Mouse (Mus musculus): ENCODE data around the gene Fbxw15. TPM values are rescaled to one million over a fixed set of nuclear protein-coding genes. Genes with fewer than 3 reads are reported as not detected.
A peak's percentile ranks its signal among the peaks of the same experiment; 100 is the strongest.
"Not testable (repeated sequence)": the region's sequence is repeated elsewhere in the genome, so short reads cannot be mapped to it uniquely, and the experiment has no call there.

Fbxw15 gene
- polyA plus RNA-seq (2012; rRNA removed) = 0.02 TPM in 1 of 2 replicates, not detected in the other
- polyA plus RNA-seq (2014; fragmentation: Nextera tagmentation; extraction: Ambion mirVana) = not detected in 2 replicates

GRCm38 (mm10) chr9:109568162-109568561 lies at the start of gene Fbxw15:
Gene Fbxw15 (minus strand): TSS chr9:109568262.
- H3K4me3 ChIP-seq (ENCODE audit: insufficient read depth in 1 of 2, low read depth in 2 of 2, low read length in 2 of 2); H3K4me2 ChIP-seq (ENCODE audit: low read depth); H3K36me3 ChIP-seq (replicated peaks; ENCODE audit: control insufficient read depth, insufficient read depth, low read depth); H3K27me3 ChIP-seq (ENCODE audit: control insufficient read depth, insufficient read depth, low read length); H3K27ac ChIP-seq; H3K4me1 ChIP-seq (replicated peaks; ENCODE audit: control insufficient read depth in 2 of 2, insufficient read depth in 2 of 2, low read length in 1 of 2); H3K9ac ChIP-seq (replicated peaks); H3K9me3 ChIP-seq (ENCODE audit: control insufficient read depth, low read length); DNase-seq (ENCODE audit: low read depth in 3 of 3, low spot score in 3 of 3); ATAC-seq (ENCODE audit: insufficient read depth): not testable (repeated sequence)
- 70% methylated on average over 4 of the region's 4 CpGs for WGBS (ENCODE audit: insufficient replicate concordance)

DNA sequence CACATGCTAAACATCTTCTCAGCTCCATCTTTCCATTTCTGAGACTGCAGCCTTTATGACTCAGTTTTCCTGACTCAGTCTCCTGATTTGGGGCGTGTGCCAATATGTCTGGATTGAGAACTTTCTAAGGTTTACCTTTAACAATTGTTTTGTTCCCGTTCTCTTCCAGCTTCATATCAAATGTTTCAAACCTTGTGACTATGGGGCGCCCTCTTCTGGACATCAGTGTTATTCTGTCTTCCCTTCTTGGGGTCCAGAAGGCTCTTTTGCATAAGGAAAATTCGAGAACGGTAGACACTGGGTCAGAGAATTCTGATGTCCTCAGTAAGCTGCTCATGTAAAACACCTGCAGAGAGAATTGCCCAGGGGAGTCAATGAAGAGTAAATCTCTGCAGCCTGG lies 38.8 kb upstream of the Fbxw15 start:
- not testable (repeated sequence) for H3K4me2 ChIP-seq (ENCODE audit: low read depth); H3K27me3 ChIP-seq (ENCODE audit: control insufficient read depth, insufficient read depth, low read length); H3K27ac ChIP-seq; ATAC-seq (ENCODE audit: insufficient read depth); H3K9me3 ChIP-seq (ENCODE audit: control insufficient read depth, low read length); H3K36me3 ChIP-seq (replicated peaks; ENCODE audit: control insufficient read depth, insufficient read depth, low read depth); DNase-seq (ENCODE audit: low read depth in 3 of 3, low spot score in 3 of 3); H3K4me3 ChIP-seq (ENCODE audit: insufficient read depth in 1 of 2, low read depth in 2 of 2, low read length in 2 of 2); H3K9ac ChIP-seq (replicated peaks); H3K4me1 ChIP-seq (replicated peaks; ENCODE audit: control insufficient read depth in 2 of 2, insufficient read depth in 2 of 2, low read length in 1 of 2)
- 29% methylated on average over 5 of the region's 5 CpGs for WGBS (ENCODE audit: insufficient replicate concordance)

DNA sequence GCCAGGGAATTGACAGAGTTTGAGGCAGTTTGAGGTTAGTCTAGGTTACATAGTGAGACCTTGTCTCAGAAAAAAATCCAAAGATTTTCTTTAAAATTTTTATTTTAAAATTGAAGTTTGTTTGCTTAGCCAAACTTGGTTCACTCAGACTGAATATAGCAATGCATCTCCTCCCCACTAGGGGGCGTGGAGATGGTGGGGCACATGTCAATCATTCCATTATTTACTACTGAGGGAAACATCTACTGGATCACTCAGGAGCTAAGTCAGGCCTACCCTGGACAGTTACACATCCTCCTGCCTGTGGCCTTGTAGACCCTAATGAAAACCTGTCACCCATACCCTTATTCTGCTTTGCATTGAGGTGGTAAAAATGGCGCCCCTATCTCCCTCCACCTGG lies 34.1 kb upstream of the Fbxw15 start:
- H3K9me3 ChIP-seq (ENCODE audit: control insufficient read depth, low read length); DNase-seq (ENCODE audit: low read depth in 3 of 3, low spot score in 3 of 3); H3K36me3 ChIP-seq (replicated peaks; ENCODE audit: control insufficient read depth, insufficient read depth, low read depth); H3K4me2 ChIP-seq (ENCODE audit: low read depth); ATAC-seq (ENCODE audit: insufficient read depth); H3K27ac ChIP-seq; H3K4me1 ChIP-seq (replicated peaks; ENCODE audit: control insufficient read depth in 2 of 2, insufficient read depth in 2 of 2, low read length in 1 of 2); H3K4me3 ChIP-seq (ENCODE audit: insufficient read depth in 1 of 2, low read depth in 2 of 2, low read length in 2 of 2); H3K9ac ChIP-seq (replicated peaks); H3K27me3 ChIP-seq (ENCODE audit: control insufficient read depth, insufficient read depth, low read length): not testable (repeated sequence)
- TF ChIP-seq CTCF (IDR thresholded peaks at IDR 0.05; ENCODE audit: low read depth) = peak; percentile 53
- 47% methylated on average over 2 of the region's 2 CpGs for WGBS (ENCODE audit: insufficient replicate concordance)

GRCm38 (mm10) chr9:109597226-109597625 lies 29.2 kb upstream of the Fbxw15 start:
- Histone ChIP-seq H3K4me3 (ENCODE audit: insufficient read depth in 1 of 2, low read depth in 2 of 2, low read length in 2 of 2) (no peak overlapping the region), H3K36me3 (replicated peaks; ENCODE audit: control insufficient read depth, insufficient read depth, low read depth) (no peaks in the 10 kb centered on the region), H3K27ac (no peak overlapping the region), H3K27me3 (ENCODE audit: control insufficient read depth, insufficient read depth, low read length) (no peaks in the 10 kb centered on the region), H3K9ac (replicated peaks) (no peak overlapping the region), H3K4me1 (replicated peaks; ENCODE audit: control insufficient read depth in 2 of 2, insufficient read depth in 2 of 2, low read length in 1 of 2) (no peaks in the 10 kb centered on the region), H3K9me3 (ENCODE audit: control insufficient read depth, low read length) (no peaks in the 10 kb centered on the region), H3K4me2 (ENCODE audit: low read depth) (no peak overlapping the region)
- DNase-seq (ENCODE audit: low read depth in 3 of 3, low spot score in 3 of 3) (no peak), ATAC-seq (ENCODE audit: insufficient read depth) (no peak)
- no peak for TF ChIP-seq CTCF (IDR thresholded peaks at IDR 0.05; ENCODE audit: low read depth)
- TF ChIP-seq EP300 (IDR thresholded peaks at IDR 0.05; ENCODE audit: low read depth) = no peak

DNA sequence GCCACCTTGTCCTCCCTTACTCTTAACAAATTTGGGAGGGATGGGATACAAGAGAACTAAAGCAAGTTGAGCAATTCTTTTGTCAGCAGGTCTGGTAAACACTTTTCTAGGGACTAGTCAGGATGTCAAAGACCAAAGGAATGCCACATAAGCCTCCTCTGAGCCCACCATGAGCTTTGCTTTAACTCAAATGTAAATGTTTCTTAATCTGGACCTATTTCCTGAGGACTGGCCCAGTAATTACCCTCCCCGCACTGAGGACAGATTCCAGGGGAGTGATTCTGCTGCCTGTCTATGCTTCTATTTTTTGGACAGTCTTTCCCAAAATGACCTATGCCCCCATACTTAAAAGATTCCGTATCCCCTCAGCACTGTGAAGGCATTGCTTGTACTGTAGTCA lies 26.8 kb upstream of the Fbxw15 start:
- Histone ChIP-seq H3K4me1 (replicated peaks; ENCODE audit: control insufficient read depth in 2 of 2, insufficient read depth in 2 of 2, low read length in 1 of 2) (no peaks in the 10 kb centered on the region), H3K4me2 (ENCODE audit: low read depth) (no peak overlapping the region), H3K9me3 (ENCODE audit: control insufficient read depth, low read length) (no peaks in the 10 kb centered on the region), H3K27me3 (ENCODE audit: control insufficient read depth, insufficient read depth, low read length) (no peaks in the 10 kb centered on the region), H3K36me3 (replicated peaks; ENCODE audit: control insufficient read depth, insufficient read depth, low read depth) (no peaks in the 10 kb centered on the region), H3K27ac (no peak overlapping the region), H3K9ac (replicated peaks) (no peak overlapping the region), H3K4me3 (ENCODE audit: insufficient read depth in 1 of 2, low read depth in 2 of 2, low read length in 2 of 2) (no peak overlapping the region)
- ATAC-seq (ENCODE audit: insufficient read depth) (no peak), DNase-seq (ENCODE audit: low read depth in 3 of 3, low spot score in 3 of 3) (no peak)
- TF ChIP-seq CTCF (IDR thresholded peaks at IDR 0.05; ENCODE audit: low read depth) (no peak), EP300 (IDR thresholded peaks at IDR 0.05; ENCODE audit: low read depth) (no peak)
- 61% methylated on average over 2 of the region's 2 CpGs for WGBS (ENCODE audit: insufficient replicate concordance)

DNA sequence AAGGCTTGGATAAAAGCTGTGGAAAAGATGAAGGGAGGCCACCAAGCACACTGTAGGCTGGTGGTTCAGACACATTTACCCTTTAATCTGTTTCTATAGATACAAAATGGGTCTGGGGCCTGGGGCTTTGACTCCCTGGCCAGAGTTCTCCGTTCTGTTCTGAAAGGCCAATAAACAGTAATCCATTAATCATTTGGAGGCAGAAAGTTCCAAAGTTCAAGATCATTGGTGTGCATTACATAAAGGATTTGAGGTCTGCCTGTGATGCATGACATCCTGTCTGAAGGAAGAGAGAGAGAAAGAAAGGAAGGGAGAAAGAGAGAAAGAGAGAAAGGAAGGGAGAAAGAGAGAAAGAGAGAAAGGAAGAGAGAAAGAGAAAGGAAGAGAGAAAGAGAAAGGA lies 2.5 kb downstream of the Fbxw15 start:
- TF ChIP-seq CTCF (IDR thresholded peaks at IDR 0.05; ENCODE audit: low read depth) (no peak), EP300 (IDR thresholded peaks at IDR 0.05; ENCODE audit: low read depth) (no peak)
- H3K27me3 ChIP-seq (ENCODE audit: control insufficient read depth, insufficient read depth, low read length) = no peaks in the 10 kb centered on the region
- no peaks in the 10 kb centered on the region for H3K9me3 ChIP-seq (ENCODE audit: control insufficient read depth, low read length)
- no peak overlapping the region for H3K4me3 ChIP-seq (ENCODE audit: insufficient read depth in 1 of 2, low read depth in 2 of 2, low read length in 2 of 2)
- H3K27ac ChIP-seq = no peak overlapping the region
- no peaks in the 10 kb centered on the region for H3K4me1 ChIP-seq (replicated peaks; ENCODE audit: control insufficient read depth in 2 of 2, insufficient read depth in 2 of 2, low read length in 1 of 2)
- DNase-seq (ENCODE audit: low read depth in 3 of 3, low spot score in 3 of 3) (no peak), ATAC-seq (ENCODE audit: insufficient read depth) (no peak)
- 34% methylated on average over 1 of the region's 1 CpGs for WGBS (ENCODE audit: insufficient replicate concordance)
- H3K4me2 ChIP-seq (ENCODE audit: low read depth) = no peak overlapping the region
- H3K9ac ChIP-seq (replicated peaks) = no peak overlapping the region
- no peaks in the 10 kb centered on the region for H3K36me3 ChIP-seq (replicated peaks; ENCODE audit: control insufficient read depth, insufficient read depth, low read depth)

DNA sequence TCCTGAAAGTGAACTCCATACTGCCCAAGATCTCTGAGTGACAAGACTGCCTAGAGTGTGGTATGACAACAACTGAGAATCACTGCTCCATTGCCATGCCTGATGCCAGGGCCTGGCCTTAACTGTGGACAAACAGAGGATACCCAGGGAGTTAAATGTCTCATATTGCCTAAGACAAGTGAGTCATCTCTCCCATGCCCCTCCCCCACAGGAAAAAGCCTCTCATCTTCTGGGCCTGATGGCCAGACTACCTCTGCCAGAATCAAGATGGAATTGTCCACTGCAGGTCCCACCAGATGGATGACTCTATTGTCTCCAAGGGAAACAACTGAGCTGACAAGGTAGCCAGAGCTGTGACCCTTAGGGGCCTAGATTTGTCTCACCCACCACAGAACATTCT lies 6.0 kb downstream of the Fbxw15 start:
- H3K4me3 ChIP-seq (ENCODE audit: insufficient read depth in 1 of 2, low read depth in 2 of 2, low read length in 2 of 2); H3K27ac ChIP-seq; H3K4me2 ChIP-seq (ENCODE audit: low read depth); H3K9me3 ChIP-seq (ENCODE audit: control insufficient read depth, low read length); H3K4me1 ChIP-seq (replicated peaks; ENCODE audit: control insufficient read depth in 2 of 2, insufficient read depth in 2 of 2, low read length in 1 of 2); H3K9ac ChIP-seq (replicated peaks); H3K27me3 ChIP-seq (ENCODE audit: control insufficient read depth, insufficient read depth, low read length); DNase-seq (ENCODE audit: low read depth in 3 of 3, low spot score in 3 of 3); ATAC-seq (ENCODE audit: insufficient read depth); H3K36me3 ChIP-seq (replicated peaks; ENCODE audit: control insufficient read depth, insufficient read depth, low read depth): not testable (repeated sequence)

Measured in liver, embryonic 14.5 days (tissue).